In genomic region chr11:23008181-23008823, GRCm38 (mm10) we compare ENCODE assay signal across 8 mouse cellular contexts. TPM values are rescaled to one million over a fixed set of nuclear protein-coding genes. Genes with fewer than 3 reads are reported as not detected.
DNase-seq lines count a peak whose midpoint lies in the region; ATAC-seq and TF ChIP-seq lines count a peak whose summit lies in the region.

No protein-coding gene starts in this region.

- H3K4me2 ChIP-seq in forebrain, embryonic 11.5 days (ENCODE audit: low read depth, low read length, severe bottlenecking), result peak overlapping the region; percentile 48
- peak overlapping the region; percentile 81 for H3K4me2 ChIP-seq in heart, postnatal 0 days (ENCODE audit: low read depth, low read length)
- H3K4me2 ChIP-seq in liver, embryonic 16.5 days (ENCODE audit: low read depth, low read length), result peak overlapping the region; percentile 86
- peak overlapping the region; percentile 75 for H3K4me2 ChIP-seq in neural tube, embryonic 12.5 days (replicated peaks)
- peak overlapping the region; percentile 61 for H3K4me2 ChIP-seq in stomach, postnatal 0 days (replicated peaks; ENCODE audit: low read depth)

- no peak for TF ChIP-seq EP300 in heart, postnatal 0 days (IDR thresholded peaks at IDR 0.05; ENCODE audit: low read depth)
- no peak for TF ChIP-seq EP300 in stomach, postnatal 0 days (optimal IDR thresholded peaks at IDR 0.05)

- peaks cover 38% of the 10 kb centered on the region for H3K4me1 ChIP-seq in E14TG2a.4 (replicated peaks; ENCODE audit: low read depth, low read length)
- 0 out of 2 replicates have a peak, but pooled peaks cover 3% of the 10 kb centered on the region for H3K4me1 ChIP-seq in forebrain, embryonic 11.5 days (replicated peaks; ENCODE audit: control insufficient read depth, insufficient read depth, low read length)
- 0 out of 2 replicates have a peak, but pooled peaks cover 5% of the 10 kb centered on the region for H3K4me1 ChIP-seq in heart, postnatal 0 days (ENCODE audit: control insufficient read depth, insufficient read depth)
- peaks cover 4% of the 10 kb centered on the region for H3K4me1 ChIP-seq in liver, embryonic 16.5 days (ENCODE audit: control insufficient read depth, low read depth, low read length)
- H3K4me1 ChIP-seq in neural tube, embryonic 12.5 days, result no peaks in the 10 kb centered on the region
- no peaks in the 10 kb centered on the region for H3K4me1 ChIP-seq in stomach, postnatal 0 days (replicated peaks; ENCODE audit: control insufficient read depth, insufficient read depth)

- TF ChIP-seq CTCF in E14TG2a.4 (conservative IDR thresholded peaks at IDR 0.05; ENCODE audit: low read length), result no peak
- peak; percentile 27; the same call in 1 of the 2 replicates for TF ChIP-seq CTCF in heart, postnatal 0 days (IDR thresholded peaks at IDR 0.05; ENCODE audit: low read depth)
- TF ChIP-seq CTCF in stomach, postnatal 0 days (IDR thresholded peaks at IDR 0.05; ENCODE audit: low read depth), result peak; percentile 55

- WGBS in forebrain, embryonic 11.5 days, result under 1% methylated on average over 40 of the region's 40 CpGs
- WGBS in heart, postnatal 0 days, result under 1% methylated on average over 40 of the region's 40 CpGs
- WGBS in liver, embryonic 16.5 days (ENCODE audit: insufficient replicate concordance), result under 1% methylated on average over 40 of the region's 40 CpGs
- under 1% methylated on average over 40 of the region's 40 CpGs for WGBS in neural tube, embryonic 12.5 days
- WGBS in stomach, postnatal 0 days, result under 1% methylated on average over 40 of the region's 40 CpGs

- H3K9ac ChIP-seq in forebrain, embryonic 11.5 days (ENCODE audit: low read length), result peak overlapping the region; percentile 70
- peak overlapping the region; percentile 46 for H3K9ac ChIP-seq in heart, postnatal 0 days (replicated peaks; ENCODE audit: low read depth, low read length)
- H3K9ac ChIP-seq in liver, embryonic 16.5 days (ENCODE audit: low read depth, low read length), result peak overlapping the region; percentile 81
- peak overlapping the region; percentile 73 for H3K9ac ChIP-seq in neural tube, embryonic 12.5 days
- peak overlapping the region; percentile 73 for H3K9ac ChIP-seq in stomach, postnatal 0 days (ENCODE audit: low read length)

- peak; percentile 97 for ATAC-seq in forebrain, embryonic 11.5 days (replicated peaks; ENCODE audit: low FRiP score)
- peak; percentile 92 for ATAC-seq in heart, postnatal 0 days (ENCODE audit: insufficient read depth, low read depth)
- ATAC-seq in liver, embryonic 16.5 days (ENCODE audit: low read depth), result peak; percentile 86
- peak; percentile 98 for ATAC-seq in neural tube, embryonic 12.5 days (ENCODE audit: low FRiP score, low read depth)
- ATAC-seq in stomach, postnatal 0 days (ENCODE audit: low FRiP score, low TSS enrichment), result peak; percentile 88

- peak overlapping the region; percentile 83 for H3K27ac ChIP-seq in forebrain, embryonic 11.5 days (ENCODE audit: low read depth, low read length)
- H3K27ac ChIP-seq in heart, postnatal 0 days (ENCODE audit: low read depth), result peak overlapping the region; percentile 78
- H3K27ac ChIP-seq in liver, embryonic 16.5 days (ENCODE audit: low read length), result peak overlapping the region; percentile 91
- H3K27ac ChIP-seq in neural tube, embryonic 12.5 days, result peak overlapping the region; percentile 77
- peak overlapping the region; percentile 85 for H3K27ac ChIP-seq in stomach, postnatal 0 days (replicated peaks)

- DNase-seq in c-Kit-positive CD71-positive TER-119-negative erythroid progenitor cells, embryonic 14.5 days (ENCODE audit: low read depth), result peak; percentile 75
- DNase-seq in forebrain, embryonic 11.5 days (ENCODE audit: low spot score), result peak; percentile 91
- DNase-seq in heart, postnatal 0 days (ENCODE audit: low spot score), result peak; percentile 80
- DNase-seq in kidney, postnatal 4 days, result peak; percentile 82 to 91
- peak; percentile 83 for DNase-seq in stomach, postnatal 0 days (ENCODE audit: low spot score)

- H3K27me3 ChIP-seq in E14TG2a.4 (ENCODE audit: insufficient read depth, low read length), result no peaks in the 10 kb centered on the region
- no peaks in the 10 kb centered on the region for H3K27me3 ChIP-seq in forebrain, embryonic 11.5 days (ENCODE audit: control insufficient read depth, insufficient read depth, low read length)
- H3K27me3 ChIP-seq in heart, postnatal 0 days (ENCODE audit: control insufficient read depth, insufficient read depth, low read length), result no peaks in the 10 kb centered on the region
- H3K27me3 ChIP-seq in liver, embryonic 16.5 days (ENCODE audit: control insufficient read depth, insufficient read depth, low read depth, low read length), result no peaks in the 10 kb centered on the region
- H3K27me3 ChIP-seq in neural tube, embryonic 12.5 days (replicated peaks), result no peaks in the 10 kb centered on the region
- H3K27me3 ChIP-seq in stomach, postnatal 0 days (ENCODE audit: control insufficient read depth, insufficient read depth, low read length), result no peaks in the 10 kb centered on the region

- H3K9me3 ChIP-seq in E14TG2a.4 (ENCODE audit: low read length), result no peaks in the 10 kb centered on the region
- no peaks in the 10 kb centered on the region for H3K9me3 ChIP-seq in forebrain, embryonic 11.5 days (ENCODE audit: control insufficient read depth, low read length)
- no peaks in the 10 kb centered on the region for H3K9me3 ChIP-seq in heart, postnatal 0 days (replicated peaks; ENCODE audit: control insufficient read depth, low read length)
- no peaks in the 10 kb centered on the region for H3K9me3 ChIP-seq in liver, embryonic 16.5 days (replicated peaks; ENCODE audit: control insufficient read depth, low read length)
- no peaks in the 10 kb centered on the region for H3K9me3 ChIP-seq in neural tube, embryonic 12.5 days
- no peaks in the 10 kb centered on the region for H3K9me3 ChIP-seq in stomach, postnatal 0 days (ENCODE audit: control insufficient read depth, low read length)

- peak overlapping the region; percentile 85 for H3K4me3 ChIP-seq in E14TG2a.4 (replicated peaks; ENCODE audit: low read length)
- peak overlapping the region; percentile 50 for H3K4me3 ChIP-seq in forebrain, embryonic 11.5 days (ENCODE audit: low read depth, low read length)
- peak overlapping the region; percentile 57 for H3K4me3 ChIP-seq in heart, postnatal 0 days (ENCODE audit: low read depth, low read length)
- H3K4me3 ChIP-seq in liver, embryonic 16.5 days (ENCODE audit: low read depth, low read length), result peak overlapping the region; percentile 68
- peak overlapping the region; percentile 55 for H3K4me3 ChIP-seq in neural tube, embryonic 12.5 days
- peak overlapping the region; percentile 58 for H3K4me3 ChIP-seq in stomach, postnatal 0 days (ENCODE audit: low read depth, low read length)

- peaks cover 28% of the 10 kb centered on the region for H3K36me3 ChIP-seq in E14TG2a.4 (ENCODE audit: insufficient read depth, low read length)
- H3K36me3 ChIP-seq in forebrain, embryonic 11.5 days (ENCODE audit: control insufficient read depth, insufficient read depth, low read length), result peaks cover 4% of the 10 kb centered on the region; the same call in 1 of the 2 replicates
- peaks cover 11% of the 10 kb centered on the region for H3K36me3 ChIP-seq in heart, postnatal 0 days (replicated peaks; ENCODE audit: control insufficient read depth, insufficient read depth, low read length)
- peaks cover 15% of the 10 kb centered on the region for H3K36me3 ChIP-seq in liver, embryonic 16.5 days (ENCODE audit: control insufficient read depth, insufficient read depth)
- H3K36me3 ChIP-seq in neural tube, embryonic 12.5 days, result peaks cover 11% of the 10 kb centered on the region
- H3K36me3 ChIP-seq in stomach, postnatal 0 days (ENCODE audit: control insufficient read depth, insufficient read depth, low read length), result peaks cover 9% of the 10 kb centered on the region

RNA-seq across cellular contexts. Expression of gene Fam161a, which starts 1.0 kb away (rescaled TPM):
- polyA plus RNA-seq in forebrain, embryonic 11.5 days (2014; fragmentation: Nextera tagmentation; extraction: Ambion mirVana), result 3.4 TPM in 2 replicates
- 0.34 and 11.4 TPM in 2 replicates for total RNA-seq in heart, postnatal 0 days (2014; rRNA removed; ENCODE audit: low replicate concordance)
- polyA plus RNA-seq in heart, postnatal 0 days (2015; fragmentation: Nextera tagmentation; extraction: Ambion mirVana), result 1.3 and 1.9 TPM in 2 replicates
- 0.81 and 1.4 TPM in 2 replicates for polyA plus RNA-seq in liver, embryonic 16.5 days (2015; fragmentation: Nextera tagmentation; extraction: Ambion mirVana)
- polyA plus RNA-seq in neural tube, embryonic 12.5 days (2016; fragmentation: Nextera tagmentation; extraction: Ambion mirVana), result 3.3 and 4.8 TPM in 2 replicates
- 3.0 and 3.2 TPM in 2 replicates for polyA plus RNA-seq in stomach, postnatal 0 days (2015; fragmentation: Nextera tagmentation; extraction: Ambion mirVana)

RNA-seq across cellular contexts. Expression of gene Cct4, which starts 18.0 kb away (rescaled TPM):
- polyA plus RNA-seq in forebrain, embryonic 11.5 days (2014; fragmentation: Nextera tagmentation; extraction: Ambion mirVana), result 411 and 432 TPM in 2 replicates
- 135 and 153 TPM in 2 replicates for total RNA-seq in heart, postnatal 0 days (2014; rRNA removed; ENCODE audit: low replicate concordance)
- polyA plus RNA-seq in heart, postnatal 0 days (2015; fragmentation: Nextera tagmentation; extraction: Ambion mirVana), result 154 and 160 TPM in 2 replicates
- polyA plus RNA-seq in liver, embryonic 16.5 days (2015; fragmentation: Nextera tagmentation; extraction: Ambion mirVana), result 103 and 111 TPM in 2 replicates
- polyA plus RNA-seq in neural tube, embryonic 12.5 days (2016; fragmentation: Nextera tagmentation; extraction: Ambion mirVana), result 346 and 347 TPM in 2 replicates
- polyA plus RNA-seq in stomach, postnatal 0 days (2015; fragmentation: Nextera tagmentation; extraction: Ambion mirVana), result 123 and 124 TPM in 2 replicates

RNA-seq across cellular contexts. Expression of gene Commd1, which starts 26.1 kb away (rescaled TPM):
- polyA plus RNA-seq in forebrain, embryonic 11.5 days (2014; fragmentation: Nextera tagmentation; extraction: Ambion mirVana), result 375 and 399 TPM in 2 replicates
- total RNA-seq in heart, postnatal 0 days (2014; rRNA removed; ENCODE audit: low replicate concordance), result 28.8 and 43.5 TPM in 2 replicates
- polyA plus RNA-seq in heart, postnatal 0 days (2015; fragmentation: Nextera tagmentation; extraction: Ambion mirVana), result 376 TPM in 2 replicates
- polyA plus RNA-seq in liver, embryonic 16.5 days (2015; fragmentation: Nextera tagmentation; extraction: Ambion mirVana), result 165 and 171 TPM in 2 replicates
- polyA plus RNA-seq in neural tube, embryonic 12.5 days (2016; fragmentation: Nextera tagmentation; extraction: Ambion mirVana), result 302 and 325 TPM in 2 replicates
- polyA plus RNA-seq in stomach, postnatal 0 days (2015; fragmentation: Nextera tagmentation; extraction: Ambion mirVana), result 269 and 275 TPM in 2 replicates

RNA-seq across cellular contexts. Expression of gene Gm28048, which starts 26.4 kb away (rescaled TPM):
- polyA plus RNA-seq in forebrain, embryonic 11.5 days (2014; fragmentation: Nextera tagmentation; extraction: Ambion mirVana), result 5.8 and 6.4 TPM in 2 replicates
- total RNA-seq in heart, postnatal 0 days (2014; rRNA removed; ENCODE audit: low replicate concordance), result not detected in 2 replicates
- 6.8 and 8.0 TPM in 2 replicates for polyA plus RNA-seq in heart, postnatal 0 days (2015; fragmentation: Nextera tagmentation; extraction: Ambion mirVana)
- polyA plus RNA-seq in liver, embryonic 16.5 days (2015; fragmentation: Nextera tagmentation; extraction: Ambion mirVana), result 6.4 and 8.8 TPM in 2 replicates
- 5.6 and 6.2 TPM in 2 replicates for polyA plus RNA-seq in neural tube, embryonic 12.5 days (2016; fragmentation: Nextera tagmentation; extraction: Ambion mirVana)
- polyA plus RNA-seq in stomach, postnatal 0 days (2015; fragmentation: Nextera tagmentation; extraction: Ambion mirVana), result 14.0 and 18.8 TPM in 2 replicates

RNA-seq across cellular contexts. Expression of gene Zrsr1, which starts 36.5 kb away (rescaled TPM):
- 3.7 and 4.7 TPM in 2 replicates for polyA plus RNA-seq in forebrain, embryonic 11.5 days (2014; fragmentation: Nextera tagmentation; extraction: Ambion mirVana)
- total RNA-seq in heart, postnatal 0 days (2014; rRNA removed; ENCODE audit: low replicate concordance), result 1.4 and 2.0 TPM in 2 replicates
- polyA plus RNA-seq in heart, postnatal 0 days (2015; fragmentation: Nextera tagmentation; extraction: Ambion mirVana), result 2.0 and 2.2 TPM in 2 replicates
- polyA plus RNA-seq in liver, embryonic 16.5 days (2015; fragmentation: Nextera tagmentation; extraction: Ambion mirVana), result 3.1 and 3.8 TPM in 2 replicates
- 4.6 and 6.3 TPM in 2 replicates for polyA plus RNA-seq in neural tube, embryonic 12.5 days (2016; fragmentation: Nextera tagmentation; extraction: Ambion mirVana)
- 2.0 and 2.2 TPM in 2 replicates for polyA plus RNA-seq in stomach, postnatal 0 days (2015; fragmentation: Nextera tagmentation; extraction: Ambion mirVana)

Comparison
In these comparisons a context has a peak if more than half of its experiments do, and no peak if none do; other contexts are left out.
1. Peak in every context shown above with its lines: DNase-seq, ATAC-seq, H3K4me3 ChIP-seq and H3K27ac ChIP-seq.